Mouse (Mus musculus) gastrocnemius, postnatal 14 days (tissue): Measurements from ENCODE around the gene Slc5a10. TPM values are rescaled to one million over a fixed set of nuclear protein-coding genes. Genes with fewer than 3 reads are reported as not detected.

Experiments
- DNase-seq: peaks from one replicate; pipeline ENCODE4 v3.0.0; 2021; ENCODE audit warnings: mixed read lengths
- intact Hi-C: fragments of 180-260 bp; cut with DNase I; formaldehyde crosslinking; loops from one replicate; pipeline ENCODE4 v1.15.1; 2025; ENCODE audit warnings: low total_unique reads
- long read RNA-seq, 2 experiments: library from polyadenylated mRNA; stranded (forward); transcript quantifications; one replicate each; pipeline ENCODE4 v2.0.0; 2021
- total RNA-seq, 2 experiments: library from RNA; stranded (reverse); gene quantifications; 2 replicates each; pipeline ENCODE4 v1.2.3; 2021

The Slc5a10 gene
- total RNA-seq: not detected
- long read RNA-seq, experiment 1: 0 reads
- long read RNA-seq, experiment 2: 0 reads

GRCm38 (mm10) chr11:61720636-61721035, at the start of gene Slc5a10:
TSS of gene Slc5a10 (minus strand) at chr11:61720826.
- DNase-seq: no peak
- intact Hi-C loops: no loop called here

- peak; percentile 99 for DNase-seq
- intact Hi-C loops: no loop called here
Measured at GRCm38 (mm10) chr11:61761584-61762407, 41.2 kb upstream of the Slc5a10 start, which contains the start of gene Prpsap2. TSS of gene Prpsap2 (minus strand) at chr11:61762088.

GRCm38 (mm10) chr11:61760518-61760917, 39.9 kb upstream of the Slc5a10 start:
- intact Hi-C loops: no loop called here
- no peak for DNase-seq

GRCm38 (mm10) chr11:61757151-61757550, 36.5 kb upstream of the Slc5a10 start:
- intact Hi-C loops: no loop called here
- DNase-seq: no peak

GRCm38 (mm10) chr11:61751612-61752011, 31.0 kb upstream of the Slc5a10 start:
- no peak for DNase-seq
- intact Hi-C loops: no loop called here

- DNase-seq: peak; percentile 19
- intact Hi-C loops: no loop called here
Measured at GRCm38 (mm10) chr11:61747161-61747560, 26.5 kb upstream of the Slc5a10 start.

- no peak for DNase-seq
- intact Hi-C loops: no loop called here
Measured at GRCm38 (mm10) chr11:61745781-61746180, 25.2 kb upstream of the Slc5a10 start.

GRCm38 (mm10) chr11:61744460-61744859, 23.8 kb upstream of the Slc5a10 start:
- DNase-seq: no peak
- intact Hi-C loops: no loop called here

- intact Hi-C loops: no loop called here
- no peak for DNase-seq
Measured at GRCm38 (mm10) chr11:61743768-61744167, 23.1 kb upstream of the Slc5a10 start.

GRCm38 (mm10) chr11:61740500-61740899, 19.9 kb upstream of the Slc5a10 start:
- DNase-seq: no peak
- intact Hi-C loops: no loop called here

GRCm38 (mm10) chr11:61737290-61737689, 16.7 kb upstream of the Slc5a10 start:
- intact Hi-C loops: no loop called here
- no peak for DNase-seq

- intact Hi-C loops: no loop called here
- no peak for DNase-seq
Measured at GRCm38 (mm10) chr11:61732672-61733071, 12.0 kb upstream of the Slc5a10 start.

- no peak for DNase-seq
- intact Hi-C loops: no loop called here
Measured at GRCm38 (mm10) chr11:61728037-61728436, 7.4 kb upstream of the Slc5a10 start.

GRCm38 (mm10) chr11:61722077-61722476, 1.5 kb upstream of the Slc5a10 start:
- no peak for DNase-seq
- intact Hi-C loops: no loop called here

- intact Hi-C loops: loop anchor here (10.0 kb wide), 1 partner anchor 305 kb away; no protein-coding TSS in a partner anchor
- no peak for DNase-seq
Measured at GRCm38 (mm10) chr11:61719826-61720225, 800 bp downstream of the Slc5a10 start.

GRCm38 (mm10) chr11:61719387-61719786, 1.2 kb downstream of the Slc5a10 start:
- DNase-seq: no peak
- intact Hi-C loops: loop anchor here (10.0 kb wide), 1 partner anchor 305 kb away; no protein-coding TSS in a partner anchor

- intact Hi-C loops: loop anchor here (10.0 kb wide), 1 partner anchor 303 kb away; no protein-coding TSS in a partner anchor
- no peak for DNase-seq
Measured at GRCm38 (mm10) chr11:61717990-61718389, 2.6 kb downstream of the Slc5a10 start.

GRCm38 (mm10) chr11:61715130-61715529, 5.5 kb downstream of the Slc5a10 start:
- intact Hi-C loops: loop anchor here (2.0 to 10.0 kb wide), 2 partner anchors 50 to 300 kb away; no protein-coding TSS in a partner anchor
- no peak for DNase-seq

- intact Hi-C loops: loop anchor here (2.0 to 10.0 kb wide), 2 partner anchors 50 to 300 kb away; no protein-coding TSS in a partner anchor
- peak; percentile 48 for DNase-seq
Measured at GRCm38 (mm10) chr11:61714346-61715117, 6.1 kb downstream of the Slc5a10 start.
